Mouse (Mus musculus): ENCODE data around the gene Jade1. TPM values are rescaled to one million over a fixed set of nuclear protein-coding genes. Genes with fewer than 3 reads are reported as not detected.
A peak's percentile ranks its signal among the peaks of the same experiment; 100 is the strongest.

The Jade1 gene
- polyA plus RNA-seq, 1 experiment from 2014 or later: 15.9 TPM

DNA sequence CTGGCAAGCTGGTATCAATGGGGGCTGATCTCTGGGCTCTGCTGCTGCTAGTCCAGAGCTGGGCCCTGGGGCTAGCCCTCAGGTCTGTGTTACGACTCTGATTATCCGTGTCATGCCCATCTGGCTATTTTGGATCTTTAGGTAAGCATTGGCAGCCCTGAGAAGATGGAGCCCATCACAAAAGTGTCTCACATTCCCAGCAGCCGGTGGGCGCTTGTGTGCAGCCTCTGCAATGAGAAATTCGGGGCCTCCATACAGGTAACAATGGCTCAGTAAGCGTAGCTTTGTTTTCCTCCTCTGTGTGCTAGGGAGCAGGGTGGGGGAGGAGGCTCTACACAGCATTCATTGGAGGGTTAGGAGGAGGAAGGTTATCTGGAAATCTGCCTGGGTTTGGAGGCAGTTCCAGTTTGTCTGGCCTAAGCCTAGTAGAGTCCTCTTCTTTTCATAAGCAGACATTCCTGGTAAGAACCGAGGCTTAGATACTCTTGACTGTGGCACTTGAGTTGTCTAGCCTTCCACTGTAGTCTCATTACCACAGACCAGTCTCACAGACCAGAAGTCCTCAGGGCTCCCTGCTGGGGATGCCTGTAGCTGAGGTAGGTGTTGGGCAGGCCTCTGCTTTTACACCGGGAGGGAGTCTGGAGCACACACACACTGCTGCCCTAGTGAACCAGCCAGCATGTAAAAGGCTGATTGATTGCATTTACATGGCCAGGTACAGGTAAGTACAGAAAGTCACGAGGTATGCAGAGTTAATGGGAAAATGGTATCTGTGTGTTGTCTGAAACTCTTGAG is 45.9 kb downstream of the Jade1 start:
- 83% methylated on average over 9 of the region's 9 CpGs for WGBS
- no peaks in the 10 kb centered on the region for H3K27me3 ChIP-seq
- H3K27ac ChIP-seq: no peak overlapping the region
- H3K36me3 ChIP-seq: peaks cover 31% of the 10 kb centered on the region
- H3K9me3 ChIP-seq (replicated peaks): no peaks in the 10 kb centered on the region
- H3K9ac ChIP-seq: no peak overlapping the region
- no peak overlapping the region for H3K4me2 ChIP-seq
- peaks cover 45% of the 10 kb centered on the region for H3K4me1 ChIP-seq (replicated peaks)
- ATAC-seq (replicated peaks; ENCODE audit: insufficient number of reproducible peaks, insufficient read depth, low FRiP score, low read depth): no peak
- no peak overlapping the region for H3K4me3 ChIP-seq

DNA sequence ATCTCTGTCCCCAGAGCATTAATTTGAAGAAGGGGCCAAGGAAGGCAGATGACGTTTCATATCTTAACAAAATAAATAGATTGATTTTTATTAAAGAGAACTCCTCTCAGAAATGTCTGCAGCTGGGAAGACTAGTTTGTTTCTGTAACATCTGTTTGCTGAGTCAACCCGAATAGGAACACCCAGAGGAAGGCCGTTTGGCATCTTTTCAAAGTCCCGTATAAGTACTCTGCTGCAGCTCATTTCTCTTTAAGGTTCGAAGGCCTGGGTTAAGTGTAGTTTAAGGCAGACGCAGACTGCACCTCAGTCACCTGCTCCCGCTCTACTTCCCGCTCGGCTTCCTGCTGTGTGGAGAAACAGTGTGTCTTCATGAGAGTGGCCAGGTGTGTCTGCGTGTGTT is 47.4 kb downstream of the Jade1 start:
- peaks cover 54% of the 10 kb centered on the region for H3K4me1 ChIP-seq (replicated peaks)
- no peak overlapping the region for H3K27ac ChIP-seq
- H3K9ac ChIP-seq: no peak overlapping the region
- ATAC-seq (replicated peaks; ENCODE audit: insufficient number of reproducible peaks, insufficient read depth, low FRiP score, low read depth): no peak
- H3K4me3 ChIP-seq: no peak overlapping the region
- WGBS: 58% methylated on average over 10 of the region's 10 CpGs
- peaks cover 18% of the 10 kb centered on the region for H3K36me3 ChIP-seq
- no peaks in the 10 kb centered on the region for H3K9me3 ChIP-seq (replicated peaks)
- H3K4me2 ChIP-seq: no peak overlapping the region
- no peaks in the 10 kb centered on the region for H3K27me3 ChIP-seq

DNA sequence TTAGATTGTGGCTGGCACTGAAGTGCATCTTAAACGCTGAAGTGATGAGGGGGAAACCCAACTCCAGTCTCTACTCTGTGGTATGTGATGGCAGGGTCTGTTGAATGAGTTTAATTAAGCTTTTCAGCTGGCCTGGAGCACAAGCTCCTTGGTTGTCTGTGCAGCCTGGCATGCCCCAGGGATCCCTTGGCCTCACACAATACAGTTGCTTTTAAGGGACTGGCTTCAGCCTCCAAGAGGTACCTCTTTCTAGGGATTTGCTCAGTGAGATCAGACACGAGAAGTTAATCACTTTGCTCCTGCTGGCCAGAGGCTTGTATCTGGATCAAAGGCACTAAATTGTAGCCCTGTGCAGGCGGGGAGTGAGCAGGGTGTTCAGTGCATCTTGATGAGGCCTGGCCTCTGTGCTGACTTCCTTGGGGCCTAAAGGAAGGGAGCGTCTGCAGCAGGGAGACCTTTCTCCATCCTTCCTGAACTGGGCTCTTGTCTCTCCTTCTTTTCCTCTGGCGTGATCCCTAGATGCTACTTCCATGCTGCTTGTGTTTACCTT is 48.0 kb downstream of the Jade1 start:
- no peak overlapping the region for H3K27ac ChIP-seq
- H3K4me2 ChIP-seq: no peak overlapping the region
- H3K9ac ChIP-seq: no peak overlapping the region
- H3K9me3 ChIP-seq (replicated peaks): no peaks in the 10 kb centered on the region
- no peaks in the 10 kb centered on the region for H3K27me3 ChIP-seq
- no peak for ATAC-seq (replicated peaks; ENCODE audit: insufficient number of reproducible peaks, insufficient read depth, low FRiP score, low read depth)
- H3K4me1 ChIP-seq (replicated peaks): peaks cover 50% of the 10 kb centered on the region
- 66% methylated on average over 5 of the region's 5 CpGs for WGBS
- no peak overlapping the region for H3K4me3 ChIP-seq
- peaks cover 18% of the 10 kb centered on the region for H3K36me3 ChIP-seq

GRCm38 (mm10) chr3:41604629-41605321 is 49.2 kb downstream of the Jade1 start:
- no peak for ATAC-seq (replicated peaks; ENCODE audit: insufficient number of reproducible peaks, insufficient read depth, low FRiP score, low read depth)
- Histone ChIP-seq H3K36me3 (peaks cover 17% of the 10 kb centered on the region), H3K4me1 (replicated peaks) (peaks cover 45% of the 10 kb centered on the region), H3K4me2 (no peak overlapping the region), H3K4me3 (no peak overlapping the region), H3K27ac (no peak overlapping the region), H3K9ac (no peak overlapping the region), H3K9me3 (replicated peaks) (no peaks in the 10 kb centered on the region), H3K27me3 (no peaks in the 10 kb centered on the region)
- WGBS: 89% methylated on average over 12 of the region's 12 CpGs

DNA sequence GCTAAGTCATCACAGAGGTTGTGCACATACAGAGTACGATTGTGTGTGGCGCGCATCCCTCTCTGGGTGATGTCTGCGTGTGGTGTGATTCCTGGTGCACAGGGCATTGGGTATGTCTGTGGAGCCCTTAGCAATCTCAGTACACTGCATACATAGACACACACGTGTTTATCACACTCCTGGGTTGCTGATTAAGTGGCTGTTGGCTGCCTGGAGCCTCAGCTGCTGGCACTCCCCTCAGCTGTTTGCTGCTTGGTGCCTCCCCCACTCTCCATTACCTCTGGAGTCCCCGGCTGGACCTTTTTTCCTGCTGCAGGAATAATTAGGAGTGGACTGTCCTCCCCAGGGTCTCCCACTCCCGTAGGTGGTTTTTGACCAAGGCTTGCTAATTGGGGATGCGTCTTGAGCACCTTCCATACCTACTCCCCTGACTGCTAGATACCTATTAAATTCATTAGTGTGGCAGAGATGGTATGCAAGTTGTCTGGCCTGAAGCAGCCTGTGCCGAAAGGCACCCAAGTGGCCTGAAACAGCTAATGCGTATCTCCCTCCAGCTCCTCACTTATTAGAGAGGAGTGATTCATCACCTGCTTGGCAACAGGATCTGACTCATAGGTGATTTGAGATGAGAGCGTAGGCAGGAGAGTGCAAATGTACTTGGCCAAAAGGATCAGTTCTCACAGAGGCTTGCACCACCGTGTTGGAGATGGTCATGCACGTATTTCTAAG is 50.2 kb downstream of the Jade1 start:
- peak; percentile 58; the same call in 1 of the 2 replicates for ATAC-seq (replicated peaks; ENCODE audit: insufficient number of reproducible peaks, insufficient read depth, low FRiP score, low read depth)
- peak overlapping the region; percentile 18; the same call in 1 of the 2 replicates for H3K27ac ChIP-seq
- H3K27me3 ChIP-seq: no peaks in the 10 kb centered on the region
- H3K4me3 ChIP-seq: no peak overlapping the region
- H3K9ac ChIP-seq: no peak overlapping the region
- H3K9me3 ChIP-seq (replicated peaks): no peaks in the 10 kb centered on the region
- H3K36me3 ChIP-seq: peaks cover 26% of the 10 kb centered on the region
- H3K4me1 ChIP-seq (replicated peaks): peaks cover 38% of the 10 kb centered on the region
- 67% methylated on average over 13 of the region's 13 CpGs for WGBS
- H3K4me2 ChIP-seq: no peak overlapping the region

DNA sequence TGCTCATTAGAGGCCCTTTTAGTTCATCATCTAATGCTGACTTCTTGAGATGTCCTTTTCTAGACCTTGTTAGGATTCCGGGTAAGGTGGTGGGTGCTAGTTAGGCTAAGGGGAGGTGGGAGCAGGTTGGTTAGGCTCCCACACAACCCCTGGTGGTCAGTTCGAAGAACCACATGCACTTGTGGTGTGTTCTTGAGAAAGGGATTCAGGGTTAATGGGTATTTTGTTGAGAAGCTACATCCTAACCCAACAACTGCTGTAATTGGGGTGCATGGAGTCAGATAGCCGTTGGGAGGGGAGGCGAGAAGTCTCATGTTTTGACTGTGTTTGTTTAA is 50.8 kb downstream of the Jade1 start:
- Histone ChIP-seq H3K9me3 (replicated peaks) (no peaks in the 10 kb centered on the region), H3K27me3 (no peaks in the 10 kb centered on the region), H3K4me3 (no peak overlapping the region), H3K4me1 (replicated peaks) (peaks cover 38% of the 10 kb centered on the region), H3K27ac (no peak overlapping the region), H3K36me3 (peaks cover 30% of the 10 kb centered on the region), H3K9ac (no peak overlapping the region), H3K4me2 (no peak overlapping the region)
- no peak for ATAC-seq (replicated peaks; ENCODE audit: insufficient number of reproducible peaks, insufficient read depth, low FRiP score, low read depth)
- WGBS: 81% methylated on average over 4 of the region's 4 CpGs

DNA sequence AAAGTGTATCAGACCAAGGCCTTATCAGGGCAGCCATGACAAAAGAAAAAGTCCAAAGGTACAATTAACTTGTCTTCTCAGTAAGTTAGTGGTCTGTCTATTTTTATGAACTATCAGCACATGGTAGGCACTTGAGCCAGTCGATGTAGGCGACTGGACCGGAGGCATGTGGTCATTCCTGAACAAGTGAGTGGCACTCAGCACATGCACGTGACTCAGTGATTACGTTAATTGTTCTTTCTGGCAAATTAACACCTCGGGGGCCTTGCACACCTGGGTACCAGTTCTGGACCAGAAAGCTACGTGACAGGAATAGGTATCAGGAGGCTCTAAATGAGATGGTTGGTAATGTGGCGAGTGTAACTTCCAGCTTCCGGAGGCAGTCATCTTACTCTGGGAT is 51.5 kb downstream of the Jade1 start:
- no peaks in the 10 kb centered on the region for H3K9me3 ChIP-seq (replicated peaks)
- no peak overlapping the region for H3K4me3 ChIP-seq
- no peaks in the 10 kb centered on the region for H3K27me3 ChIP-seq
- 53% methylated on average over 9 of the region's 9 CpGs for WGBS
- H3K36me3 ChIP-seq: peaks cover 32% of the 10 kb centered on the region
- H3K4me2 ChIP-seq: no peak overlapping the region
- ATAC-seq (replicated peaks; ENCODE audit: insufficient number of reproducible peaks, insufficient read depth, low FRiP score, low read depth): no peak
- no peak overlapping the region for H3K9ac ChIP-seq
- H3K27ac ChIP-seq: 0 out of 2 replicates have a peak overlapping the region, but pooled peaks have one; percentile 10
- peaks cover 38% of the 10 kb centered on the region for H3K4me1 ChIP-seq (replicated peaks)

DNA sequence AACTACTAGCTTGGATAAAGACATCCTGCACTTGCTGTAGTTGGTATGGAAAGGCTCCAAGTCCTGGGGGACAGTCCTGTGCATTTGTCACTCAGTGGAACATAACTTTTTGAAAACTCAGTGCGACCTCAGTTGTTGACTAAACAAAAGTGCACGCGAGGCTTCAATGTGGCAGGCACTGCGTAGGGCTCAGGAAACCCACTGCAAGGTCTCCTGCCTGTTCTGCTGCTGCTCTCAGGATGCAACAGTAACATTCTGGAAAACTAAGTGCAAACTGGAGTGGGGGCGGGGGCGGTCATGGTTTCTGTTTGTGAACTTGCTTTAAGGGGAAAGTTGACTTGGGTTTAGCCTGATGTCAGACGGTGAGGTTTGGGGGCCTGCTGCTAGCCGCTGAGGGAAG is 51.9 kb downstream of the Jade1 start:
- H3K27me3 ChIP-seq: no peaks in the 10 kb centered on the region
- 0 out of 2 replicates have a peak overlapping the region, but pooled peaks have one; percentile 10 for H3K27ac ChIP-seq
- no peaks in the 10 kb centered on the region for H3K9me3 ChIP-seq (replicated peaks)
- H3K4me2 ChIP-seq: no peak overlapping the region
- H3K9ac ChIP-seq: no peak overlapping the region
- ATAC-seq (replicated peaks; ENCODE audit: insufficient number of reproducible peaks, insufficient read depth, low FRiP score, low read depth): no peak
- H3K4me3 ChIP-seq: no peak overlapping the region
- peaks cover 38% of the 10 kb centered on the region for H3K4me1 ChIP-seq (replicated peaks)
- 89% methylated on average over 8 of the region's 8 CpGs for WGBS
- peaks cover 35% of the 10 kb centered on the region for H3K36me3 ChIP-seq

DNA sequence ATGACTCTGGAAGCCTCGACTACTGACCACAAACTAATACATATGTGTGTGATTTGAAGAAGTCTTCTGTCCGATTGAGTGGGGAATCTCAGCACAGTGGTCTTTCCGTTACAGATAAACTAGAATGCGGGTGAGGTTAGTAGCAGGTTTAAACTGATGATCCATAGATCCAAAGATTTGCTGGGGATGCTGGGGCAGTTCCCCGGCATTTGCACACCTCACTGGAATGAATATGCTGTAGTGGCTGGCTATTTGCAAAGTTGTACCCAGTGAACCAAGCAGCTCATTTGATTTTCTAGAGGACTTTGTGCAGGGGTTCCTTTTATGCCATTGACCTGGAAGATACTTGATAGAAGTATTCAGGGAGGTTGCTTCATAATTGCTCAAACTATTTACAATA is 53.5 kb downstream of the Jade1 start:
- Histone ChIP-seq H3K27ac (no peak overlapping the region), H3K9ac (no peak overlapping the region), H3K4me1 (replicated peaks) (peaks cover 25% of the 10 kb centered on the region), H3K9me3 (replicated peaks) (no peaks in the 10 kb centered on the region), H3K36me3 (peaks cover 51% of the 10 kb centered on the region), H3K4me2 (no peak overlapping the region), H3K4me3 (no peak overlapping the region), H3K27me3 (no peaks in the 10 kb centered on the region)
- 88% methylated on average over 5 of the region's 5 CpGs for WGBS
- ATAC-seq (replicated peaks; ENCODE audit: insufficient number of reproducible peaks, insufficient read depth, low FRiP score, low read depth): no peak

DNA sequence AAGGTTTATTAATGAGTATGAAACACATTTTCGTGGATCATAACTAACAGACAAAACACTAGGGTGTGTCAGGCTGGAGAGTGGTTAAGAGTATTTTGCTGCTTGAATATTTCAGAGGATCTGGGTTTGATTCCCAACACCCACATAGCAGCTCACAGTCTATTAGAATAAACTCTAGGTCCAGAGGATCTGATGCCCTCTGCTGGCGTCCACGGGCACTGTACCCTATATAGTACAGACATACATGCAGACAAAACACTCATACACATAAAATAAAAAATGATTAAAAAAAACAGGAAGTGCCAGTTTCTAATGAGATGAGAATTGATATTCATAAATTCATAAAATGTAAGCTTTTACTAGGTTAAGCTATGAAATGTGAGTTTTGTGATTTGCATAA is 56.7 kb downstream of the Jade1 start:
- 93% methylated on average over 3 of the region's 3 CpGs for WGBS
- Histone ChIP-seq H3K4me1 (replicated peaks) (peaks cover 3% of the 10 kb centered on the region), H3K9ac (no peak overlapping the region), H3K36me3 (peaks cover 50% of the 10 kb centered on the region), H3K4me3 (no peak overlapping the region), H3K27ac (no peak overlapping the region), H3K9me3 (replicated peaks) (no peaks in the 10 kb centered on the region), H3K4me2 (no peak overlapping the region), H3K27me3 (no peaks in the 10 kb centered on the region)
- no peak for ATAC-seq (replicated peaks; ENCODE audit: insufficient number of reproducible peaks, insufficient read depth, low FRiP score, low read depth)

DNA sequence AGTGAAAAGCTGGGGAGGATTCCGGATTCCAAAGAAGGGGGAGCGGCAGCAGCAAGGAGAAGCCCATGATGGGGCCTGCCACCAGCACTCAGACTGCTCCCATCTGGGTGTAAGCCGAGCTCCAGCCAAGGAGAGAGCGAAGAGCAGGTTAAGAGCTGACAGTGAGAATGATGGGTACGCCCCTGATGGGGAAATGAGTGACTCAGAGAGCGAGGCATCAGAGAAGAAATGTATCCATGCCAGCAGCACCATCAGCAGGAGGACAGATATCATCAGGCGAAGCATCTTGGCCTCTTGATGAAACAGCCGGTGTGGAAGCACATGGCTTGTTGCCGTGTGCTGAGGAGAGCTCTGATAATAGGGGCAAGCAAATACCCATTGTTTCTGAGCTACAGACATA is 58.2 kb downstream of the Jade1 start:
- Histone ChIP-seq H3K9me3 (replicated peaks) (no peaks in the 10 kb centered on the region), H3K4me1 (replicated peaks) (no peaks in the 10 kb centered on the region), H3K36me3 (peaks cover 51% of the 10 kb centered on the region), H3K4me3 (no peak overlapping the region), H3K4me2 (no peak overlapping the region), H3K27ac (no peak overlapping the region), H3K9ac (no peak overlapping the region), H3K27me3 (no peaks in the 10 kb centered on the region)
- WGBS: 81% methylated on average over 9 of the region's 9 CpGs
- ATAC-seq (replicated peaks; ENCODE audit: insufficient number of reproducible peaks, insufficient read depth, low FRiP score, low read depth): no peak

All from heart, embryonic 15.5 days (tissue).